Mouse (Mus musculus) CH12.LX (cell line): ENCODE data around the gene Grk5. TPM values are rescaled to one million over a fixed set of nuclear protein-coding genes. Genes with fewer than 3 reads are reported as not detected.

Experiments used
- DNase-seq: peaks from one replicate; pipeline ENCODE4 v3.0.0-alpha.2; 2013; ENCODE audit errors: extremely low read depth
- H3K27ac ChIP-seq: 2 replicates; pipeline ENCODE4 v1.5.1; 2012; ENCODE audit warnings: low read depth, mild to moderate bottlenecking, control low read depth, moderate library complexity; ENCODE audit not compliant: insufficient read depth
- H3K27me3 ChIP-seq: replicated peaks from 2 replicates; pipeline ENCODE3; 2012; ENCODE audit warnings: inconsistent platforms
- H3K36me3 ChIP-seq, 2 experiments: replicated peaks in 1 of 2; 2 replicates each; pipeline versions ENCODE3 to v1.6.1; 2012; ENCODE audit warnings: inconsistent platforms in 1 of 2, low read length in 1 of 2, mild to moderate bottlenecking in 1 of 2, mixed read lengths in 1 of 2, moderate library complexity in 1 of 2; ENCODE audit not compliant: control insufficient read depth in 1 of 2, insufficient read depth in 1 of 2
- H3K4me1 ChIP-seq, 2 experiments: 2 replicates each; pipeline ENCODE4 v1.6.1; 2012; ENCODE audit warnings: inconsistent platforms in 1 of 2, moderate library complexity in 1 of 2; ENCODE audit not compliant: insufficient read depth in 2 of 2, control insufficient read depth in 1 of 2
- H3K4me2 ChIP-seq: 2 replicates; pipeline ENCODE4 v1.6.1; 2012; ENCODE audit warnings: low read depth, mild to moderate bottlenecking, control low read depth; ENCODE audit not compliant: poor library complexity, insufficient read depth, severe bottlenecking
- H3K4me3 ChIP-seq, 3 experiments: fragments of 150-350 bp in 1 of 3; sonication (generic) in 1 of 3; replicated peaks in 1 of 3; 2 replicates each; pipeline versions ENCODE3 to v1.5.1; 2011 to 2012; ENCODE audit warnings: low read depth in 2 of 3, low read length in 2 of 3, mild to moderate bottlenecking in 2 of 3, moderate library complexity in 2 of 3, control low read depth in 1 of 3, improper control_type of control experiment in 1 of 3, inconsistent platforms in 1 of 3, mixed read lengths in 1 of 3; ENCODE audit not compliant: poor library complexity in 1 of 3
- H3K79me2 ChIP-seq: replicated peaks from 2 replicates; pipeline ENCODE4 v1.6.1; 2012; ENCODE audit warnings: mild to moderate bottlenecking, moderate library complexity; ENCODE audit not compliant: control insufficient read depth, poor library complexity, insufficient read depth, severe bottlenecking; ENCODE audit errors: extremely low read depth
- H3K9ac ChIP-seq: 2 replicates; pipeline ENCODE4 v1.6.1; 2012; ENCODE audit warnings: low read depth, mild to moderate bottlenecking, control low read depth, moderate library complexity; ENCODE audit not compliant: insufficient read depth
- H3K9me3 ChIP-seq: replicated peaks from 2 replicates; pipeline ENCODE3; 2012; ENCODE audit warnings: low read length, inconsistent platforms, mixed read lengths
- BHLHE40 ChIP-seq: IDR thresholded peaks from 2 replicates; pipeline ENCODE4 v1.6.1; 2011; ENCODE audit warnings: mild to moderate bottlenecking, low read depth, low read length, improper control_type of control experiment
- CHD2 ChIP-seq: IDR thresholded peaks from 2 replicates; pipeline ENCODE4 v1.6.1; 2011; ENCODE audit warnings: low read length, improper control_type of control experiment
- E2F4 ChIP-seq: IDR thresholded peaks from 2 replicates; pipeline ENCODE4 v1.6.1; 2011; ENCODE audit warnings: low read depth, low read length, improper control_type of control experiment; ENCODE audit not compliant: insufficient replicate concordance
- ELF1 ChIP-seq: IDR thresholded peaks from 2 replicates; pipeline ENCODE4 v1.6.1; 2014; ENCODE audit warnings: low read depth, mild to moderate bottlenecking, inconsistent platforms, low read length, improper control_type of control experiment
- EP300 ChIP-seq: IDR thresholded peaks from 2 replicates; pipeline ENCODE4 v1.6.1; 2011; ENCODE audit warnings: low read length, improper control_type of control experiment
- ETS1 ChIP-seq: conservative IDR thresholded peaks from 2 replicates; pipeline ENCODE4 v1.6.1; 2012; ENCODE audit warnings: low read depth, mild to moderate bottlenecking, inconsistent platforms, low read length, improper control_type of control experiment, moderate library complexity
- IRF4 ChIP-seq: IDR thresholded peaks from 2 replicates; pipeline ENCODE4 v1.6.1; 2014; ENCODE audit warnings: low read depth, mild to moderate bottlenecking, inconsistent platforms, low read length, improper control_type of control experiment
- JUN ChIP-seq: IDR thresholded peaks from 2 replicates; pipeline ENCODE4 v1.6.1; 2011; ENCODE audit warnings: low read depth, mild to moderate bottlenecking, low read length, improper control_type of control experiment, moderate library complexity; ENCODE audit not compliant: insufficient read depth
- JUND ChIP-seq: conservative IDR thresholded peaks from 2 replicates; pipeline ENCODE4 v1.6.1; 2011; ENCODE audit warnings: low read depth, low read length, improper control_type of control experiment
- KAT2A ChIP-seq: IDR thresholded peaks from 2 replicates; pipeline ENCODE4 v1.6.1; 2012; ENCODE audit warnings: low read length, improper control_type of control experiment, inconsistent platforms; ENCODE audit not compliant: insufficient replicate concordance
- MAFK ChIP-seq: IDR thresholded peaks from 2 replicates; pipeline ENCODE4 v1.6.1; 2011; ENCODE audit warnings: low read length, improper control_type of control experiment; ENCODE audit not compliant: insufficient replicate concordance
- MAZ ChIP-seq: IDR thresholded peaks from 2 replicates; pipeline ENCODE4 v1.6.1; 2012; ENCODE audit warnings: low read depth, mild to moderate bottlenecking, inconsistent platforms, low read length, improper control_type of control experiment, moderate library complexity
- MEF2A ChIP-seq: IDR thresholded peaks from 2 replicates; pipeline ENCODE4 v1.6.1; 2014; ENCODE audit warnings: low read depth, mild to moderate bottlenecking, inconsistent platforms, low read length, improper control_type of control experiment, borderline replicate concordance
- NELFE ChIP-seq: IDR thresholded peaks from 2 replicates; pipeline ENCODE4 v1.6.1; 2011; ENCODE audit warnings: low read depth, low read length, improper control_type of control experiment
- PAX5 ChIP-seq: IDR thresholded peaks from 2 replicates; pipeline ENCODE4 v1.6.1; 2012; ENCODE audit warnings: low read length, inconsistent platforms, mixed read lengths
- POLR2A ChIP-seq: IDR thresholded peaks from 2 replicates; pipeline ENCODE4 v1.6.1; 2011; ENCODE audit warnings: low read depth, mild to moderate bottlenecking, improper control_type of control experiment, low read length
- RAD21 ChIP-seq: IDR thresholded peaks from 2 replicates; pipeline ENCODE4 v1.6.1; 2011; ENCODE audit warnings: low read depth, mild to moderate bottlenecking, low read length, improper control_type of control experiment, moderate library complexity
- SIN3A ChIP-seq: IDR thresholded peaks from 2 replicates; pipeline ENCODE4 v1.6.1; 2012; ENCODE audit warnings: low read length, improper control_type of control experiment, inconsistent platforms
- TCF12 ChIP-seq: IDR thresholded peaks from 2 replicates; pipeline ENCODE4 v1.6.1; 2014; ENCODE audit warnings: low read depth, mild to moderate bottlenecking, inconsistent platforms, low read length, improper control_type of control experiment
- USF1 ChIP-seq: IDR thresholded peaks from 2 replicates; pipeline ENCODE4 v1.6.1; 2014; ENCODE audit warnings: low read depth, mild to moderate bottlenecking, inconsistent platforms, low read length, improper control_type of control experiment
- ZC3H11A ChIP-seq: IDR thresholded peaks from 2 replicates; pipeline ENCODE4 v1.6.1; 2012; ENCODE audit warnings: low read depth, mild to moderate bottlenecking, inconsistent platforms, low read length, improper control_type of control experiment
- dilution Hi-C: fragments of 300-500 bp; cut with MboI; formaldehyde crosslinking; loops from 2 replicates; pipeline ENCODE4 v1.14.3; 2020; ENCODE audit warnings: low sequenced_read_pairs; ENCODE audit not compliant: extremely low pct_unique_long_range_greater_than_20kb, extremely low pct_ligation_motif_present
- in situ Hi-C: fragments of 300-500 bp; cut with MboI; formaldehyde crosslinking; loops from 3 replicates; pipeline ENCODE4 v1.14.3; 2019; ENCODE audit warnings: low sequenced_read_pairs, low pct_ligation_motif_present, low pct_unique_long_range_greater_than_20kb, mixed read lengths
- polyA plus RNA-seq: library from polyadenylated mRNA; unstranded; fragments of >175 nt; gene quantifications from 2 replicates; pipeline ENCODE4 v1.2.1, GENCODE M21; 2012; ENCODE audit warnings: low read depth; ENCODE audit not compliant: insufficient read length
- total RNA-seq, 2 experiments: library from RNA; depleted of rRNA; stranded (reverse); fragments of 300-350 nt in 1 of 2; fragments of >200 nt in 1 of 2; gene quantifications; 2 replicates each; pipeline ENCODE4 v1.2.3; 2012 to 2014

The Grk5 gene
- total and polyA plus RNA-seq, 3 experiments, result 5.7 to 11.5 (median 7.6) TPM

DNA sequence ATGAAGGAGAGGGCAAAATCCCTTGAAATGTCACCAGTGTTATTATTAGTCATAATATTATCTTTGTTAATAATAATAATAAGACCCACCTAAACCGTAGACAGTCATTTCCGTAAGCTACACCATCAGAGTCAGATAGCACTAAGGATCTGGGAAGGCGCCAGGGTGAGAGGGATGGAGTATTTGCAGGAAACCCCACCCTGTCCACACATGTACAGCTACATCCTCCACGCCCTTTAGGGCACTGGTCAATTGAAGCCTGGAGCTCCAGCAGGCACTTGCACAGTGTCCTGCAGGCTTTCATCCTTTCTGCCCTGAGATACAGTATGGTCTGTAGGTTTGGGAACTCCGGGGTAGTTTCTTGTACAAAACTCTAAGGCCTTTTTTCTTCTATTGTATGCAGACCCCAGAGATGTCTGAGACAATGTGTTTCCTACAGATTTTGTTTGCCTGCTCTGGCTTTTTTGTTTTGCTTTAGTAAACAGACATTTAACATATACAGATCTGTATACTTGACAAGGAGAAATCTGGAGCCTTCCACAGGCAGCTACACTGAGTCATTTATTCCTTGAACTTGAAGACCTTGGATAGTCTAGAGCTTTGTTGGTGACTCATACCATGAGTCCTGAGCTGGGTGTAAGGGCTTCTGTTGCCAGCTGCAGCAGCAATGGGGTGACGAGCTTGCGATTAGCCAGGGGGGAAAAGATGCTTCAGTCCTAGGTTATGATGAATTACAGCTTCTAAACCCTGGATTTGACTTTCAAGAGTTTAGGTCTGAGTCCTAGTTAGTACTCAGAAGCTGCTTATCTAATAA is 60.7 kb downstream of the Grk5 start:
- no peak overlapping the region for H3K4me2 ChIP-seq
- H3K27me3 ChIP-seq, result no peaks in the 10 kb centered on the region
- no peak overlapping the region for H3K9ac ChIP-seq
- dilution Hi-C loops (no loop called here), in situ Hi-C loops (no loop called here)
- H3K9me3 ChIP-seq, result no peaks in the 10 kb centered on the region
- H3K79me2 ChIP-seq, result no peaks in the 10 kb centered on the region; the same call in none of the 2 replicates
- peaks cover 0 to 3% of the 10 kb centered on the region in 2 experiments for H3K36me3 ChIP-seq
- no peak overlapping the region for H3K27ac ChIP-seq
- TF ChIP-seq NELFE, result no peak
- TF ChIP-seq POLR2A, result no peak
- no peak for TF ChIP-seq USF1
- TF ChIP-seq JUN, result peak; percentile 93
- no peak; the same call in 1 of the 2 replicates for TF ChIP-seq RAD21
- TF ChIP-seq KAT2A, result no peak
- TF ChIP-seq CHD2, result 0 out of 2 replicates have a peak, but pooled peaks have one; percentile 6
- TF ChIP-seq ETS1, result peak; percentile 78
- peak; percentile 27; the same call in 1 of the 2 replicates for TF ChIP-seq BHLHE40
- peak; percentile 96 for TF ChIP-seq JUND
- TF ChIP-seq MEF2A, result no peak
- no peak for TF ChIP-seq E2F4
- peak; percentile 62 for TF ChIP-seq TCF12
- TF ChIP-seq IRF4, result peak; percentile 97
- no peak for TF ChIP-seq ZC3H11A
- peak; percentile 95 for TF ChIP-seq EP300
- H3K4me1 ChIP-seq, result peaks cover 27 to 60% of the 10 kb centered on the region in 2 experiments
- no peak overlapping the region for H3K4me3 ChIP-seq
- DNase-seq, result peak; percentile 75

DNA sequence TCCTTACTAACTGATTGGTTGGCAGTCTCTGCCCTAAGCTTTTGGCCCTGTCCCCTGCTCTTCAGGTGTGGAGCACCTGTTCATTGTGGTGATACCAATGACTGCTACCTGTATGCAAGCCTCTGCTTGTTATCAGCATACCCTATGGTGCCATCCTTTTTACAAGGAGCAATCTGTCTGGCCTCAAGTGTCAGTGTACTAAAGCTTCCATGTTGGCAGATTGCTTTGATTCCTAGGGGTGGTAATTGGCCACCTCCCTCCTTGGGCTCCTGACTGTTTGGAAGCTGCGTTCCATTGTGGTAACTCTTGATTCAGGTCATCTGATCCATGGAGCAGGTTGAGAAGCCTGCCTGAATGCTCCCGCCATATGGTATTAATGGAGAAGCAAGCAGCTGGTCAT is 65.6 kb downstream of the Grk5 start:
- DNase-seq, result no peak
- no peak overlapping the region for H3K4me2 ChIP-seq
- H3K9me3 ChIP-seq, result no peaks in the 10 kb centered on the region
- dilution Hi-C loops, result no loop called here
- in situ Hi-C loops, result no loop called here
- TF ChIP-seq ELF1 (no peak), PAX5 (no peak), MAZ (no peak), SIN3A (no peak), MAFK (no peak), TCF12 (no peak), KAT2A (no peak)
- H3K27ac ChIP-seq, result no peak overlapping the region
- H3K4me1 ChIP-seq, result peaks cover under 1 to 20% of the 10 kb centered on the region in 2 experiments
- no peaks in the 10 kb centered on the region; the same call in none of the 2 replicates for H3K79me2 ChIP-seq
- no peak overlapping the region for H3K9ac ChIP-seq
- H3K4me3 ChIP-seq, result no peak overlapping the region
- peaks cover 0 to 11% of the 10 kb centered on the region in 2 experiments for H3K36me3 ChIP-seq
- no peaks in the 10 kb centered on the region for H3K27me3 ChIP-seq
